Mouse (Mus musculus) lung, postnatal 36 days (tissue): ENCODE data around the gene Slc2a13.

ENCODE experiments used
- DNase-seq: peaks from one replicate; pipeline ENCODE4 v3.0.0; 2022; ENCODE audit warnings: mixed read lengths

Slc2a13 gene

GRCm38 (mm10) chr15:91495014-91495413, 78.0 kb downstream of the Slc2a13 start:
- DNase-seq: peak; percentile 2

GRCm38 (mm10) chr15:91479924-91480615, 93.0 kb downstream of the Slc2a13 start:
- DNase-seq: no peak

GRCm38 (mm10) chr15:91477766-91478165, 95.3 kb downstream of the Slc2a13 start:
- DNase-seq: peak; percentile 79

- no peak for DNase-seq
These were observed 99.2 kb downstream of the Slc2a13 start for GRCm38 (mm10) chr15:91473690-91474409.

GRCm38 (mm10) chr15:91465331-91465730, 107.7 kb downstream of the Slc2a13 start:
- DNase-seq: no peak

GRCm38 (mm10) chr15:91463857-91464435, 109.1 kb downstream of the Slc2a13 start:
- DNase-seq: no peak

GRCm38 (mm10) chr15:91463026-91463661, 109.9 kb downstream of the Slc2a13 start:
- peak; percentile 15 for DNase-seq

GRCm38 (mm10) chr15:91461940-91462339, 111.1 kb downstream of the Slc2a13 start:
- no peak for DNase-seq

- no peak for DNase-seq
These were observed 115.9 kb downstream of the Slc2a13 start for GRCm38 (mm10) chr15:91457202-91457601.

- DNase-seq: no peak
These were observed 127.7 kb downstream of the Slc2a13 start for GRCm38 (mm10) chr15:91445399-91445798.

GRCm38 (mm10) chr15:91443449-91443848, 129.6 kb downstream of the Slc2a13 start:
- DNase-seq: no peak

- DNase-seq: no peak
These were observed 133.2 kb downstream of the Slc2a13 start for GRCm38 (mm10) chr15:91439883-91440282.

GRCm38 (mm10) chr15:91425426-91425825, 147.6 kb downstream of the Slc2a13 start:
- DNase-seq: no peak

GRCm38 (mm10) chr15:91406979-91407378, 166.1 kb downstream of the Slc2a13 start:
- no peak for DNase-seq

- no peak for DNase-seq
These were observed 177.9 kb downstream of the Slc2a13 start for GRCm38 (mm10) chr15:91395165-91395564.

- DNase-seq: no peak
These were observed 189.4 kb downstream of the Slc2a13 start for GRCm38 (mm10) chr15:91383694-91384093.

GRCm38 (mm10) chr15:91382606-91383005, 190.5 kb downstream of the Slc2a13 start:
- no peak for DNase-seq

- DNase-seq: no peak
These were observed 191.2 kb downstream of the Slc2a13 start for GRCm38 (mm10) chr15:91381864-91382263.

GRCm38 (mm10) chr15:91378751-91379325, 194.2 kb downstream of the Slc2a13 start:
- peak; percentile 13 for DNase-seq

- DNase-seq: no peak
These were observed 195.5 kb downstream of the Slc2a13 start for GRCm38 (mm10) chr15:91377568-91377967.

GRCm38 (mm10) chr15:91377105-91377504, 196.0 kb downstream of the Slc2a13 start:
- DNase-seq: no peak

GRCm38 (mm10) chr15:91374441-91374840, 198.6 kb downstream of the Slc2a13 start:
- DNase-seq: no peak

- DNase-seq: peak; percentile 45
These were observed 199.9 kb downstream of the Slc2a13 start for GRCm38 (mm10) chr15:91373203-91373584.
